Mouse (Mus musculus) forebrain, embryonic 10.5 days (tissue): ENCODE results near the gene Rngtt. TPM values are rescaled to one million over a fixed set of nuclear protein-coding genes. Genes with fewer than 3 reads are reported as not detected.

Source experiments
- DNase-seq: peaks from one replicate; pipeline ENCODE4 v3.0.0-alpha.2; 2017; ENCODE audit warnings: low spot score; ENCODE audit errors: extremely low spot score
- H3K27ac ChIP-seq: fragments of 300-500 bp; sonication (generic); 2 replicates; pipeline ENCODE4 v1.5.1; 2016; ENCODE audit warnings: mild to moderate bottlenecking
- H3K27me3 ChIP-seq: fragments of 300-500 bp; sonication (generic); 2 replicates; pipeline ENCODE4 v1.6.1; 2016; ENCODE audit warnings: mild to moderate bottlenecking; ENCODE audit not compliant: poor library complexity, severe bottlenecking
- H3K36me3 ChIP-seq: fragments of 300-500 bp; sonication (generic); replicated peaks from 2 replicates; pipeline ENCODE4 v1.6.1; 2016; ENCODE audit warnings: mild to moderate bottlenecking, moderate library complexity
- H3K4me1 ChIP-seq: fragments of 300-500 bp; sonication (generic); 2 replicates; pipeline ENCODE4 v1.6.1; 2016
- H3K4me3 ChIP-seq: fragments of 300-500 bp; sonication (generic); 2 replicates; pipeline ENCODE4 v1.5.1; 2016; ENCODE audit warnings: mild to moderate bottlenecking, moderate library complexity
- H3K9me3 ChIP-seq: fragments of 300-500 bp; sonication (generic); 2 replicates; pipeline ENCODE4 v1.6.1; 2016; ENCODE audit warnings: mild to moderate bottlenecking, moderate library complexity
- WGBS: fragments of 180-500 bp; shearing (Covaris S2); methylation state at CpG from one replicate; pipeline ENCODE4 v1.1.7; 2016; 5-methylcytosine and 5-hydroxymethylcytosine counted together
- microRNA-seq: library from miRNA; unstranded; fragments of <30 nt; microRNA quantifications from one replicate; pipeline ENCODE4, GENCODE M21; 2017
- polyA plus RNA-seq: library from polyadenylated mRNA; unstranded; fragments of >200 nt; fragmentation: Nextera tagmentation; extraction: Ambion mirVana; gene quantifications from 2 replicates; pipeline ENCODE4 v1.2.1, GENCODE M21; 2016

The Rngtt gene
- polyA plus RNA-seq, 1 experiment from 2014 or later, result 33.2 TPM

DNA sequence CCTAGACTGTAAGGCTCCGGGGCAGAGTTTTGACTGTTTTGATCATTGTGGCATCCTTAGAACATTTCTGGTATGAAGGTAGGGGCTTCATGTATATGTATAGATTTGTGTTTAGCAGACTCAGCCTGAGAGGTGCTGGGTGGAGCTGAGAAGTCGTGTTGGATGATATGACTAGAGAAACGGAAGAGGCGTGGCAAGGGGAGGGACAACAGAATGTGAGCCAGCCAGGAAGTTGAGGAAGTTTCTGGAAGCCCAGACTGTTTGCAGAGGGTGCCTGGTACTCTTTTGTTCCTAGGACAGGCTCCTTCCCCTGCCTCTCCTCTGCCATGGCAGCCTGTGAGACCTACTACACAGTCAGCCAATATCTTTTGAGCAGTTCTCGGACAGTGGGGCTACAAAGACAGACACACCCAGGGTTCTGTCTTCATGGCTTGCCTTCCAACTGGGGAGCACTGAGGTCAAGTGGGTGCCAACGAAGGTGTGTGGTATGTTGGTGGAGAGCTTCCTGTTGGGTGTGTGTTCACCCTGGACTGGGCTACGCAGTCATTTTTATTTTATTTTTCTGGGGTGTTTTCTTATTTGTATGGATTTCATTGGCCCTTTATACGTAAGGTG, 237.3 kb downstream of the Rngtt start:
- Histone ChIP-seq H3K4me1 (peaks cover 34% of the 10 kb centered on the region), H3K4me3 (no peak overlapping the region)
- 89% methylated on average over 8 of the region's 8 CpGs for WGBS

DNA sequence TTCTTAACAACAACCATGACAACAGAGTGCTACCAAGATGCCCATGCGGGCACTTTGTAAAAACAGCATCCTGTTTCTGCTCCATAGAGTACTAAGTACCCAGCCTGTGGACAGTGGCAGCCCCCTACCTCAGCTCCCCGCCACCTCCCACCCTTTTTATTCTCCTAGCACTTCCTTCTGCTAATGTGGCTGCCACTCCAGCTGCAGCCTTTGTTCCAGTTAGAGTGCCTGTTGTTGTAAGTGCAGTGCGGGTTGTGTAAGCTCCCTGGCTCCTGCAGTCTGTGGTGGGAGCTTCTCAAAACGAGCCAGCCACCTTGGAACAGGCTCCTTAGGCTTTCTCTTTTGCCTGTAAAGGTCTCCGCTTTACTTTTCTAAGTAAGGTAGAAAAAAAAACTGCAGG, 239.5 kb downstream of the Rngtt start:
- peaks cover 8% of the 10 kb centered on the region for H3K27me3 ChIP-seq
- H3K27ac ChIP-seq, result peak overlapping the region; percentile 48
- no peaks in the 10 kb centered on the region for H3K9me3 ChIP-seq
- no peak for DNase-seq
- peaks cover 44% of the 10 kb centered on the region for H3K4me1 ChIP-seq
- H3K36me3 ChIP-seq, result no peaks in the 10 kb centered on the region
- H3K4me3 ChIP-seq, result no peak overlapping the region
- 41% methylated on average over 5 of the region's 5 CpGs for WGBS

More for the DNA sequence above, 237.3 kb downstream of the Rngtt start:
- Histone ChIP-seq H3K36me3 (no peaks in the 10 kb centered on the region), H3K27ac (no peak overlapping the region), H3K27me3 (no peaks in the 10 kb centered on the region), H3K9me3 (no peaks in the 10 kb centered on the region)
- DNase-seq, result no peak

Small RNA genes lying within 50 kb of the gene (microRNA-seq; reads per million reads assigned to microRNA genes)
- not detected for gene Mir8118

Other genes with a start within 250 kb of the Rngtt start
- gene Gabrr2, start 247.3 kb upstream of the Rngtt start, polyA plus RNA-seq, result 0.16 and 0.61 TPM in 2 replicates
- 0.09 TPM in 1 of 2 replicates, not detected in the other for gene Gabrr1, start 177.8 kb upstream of the Rngtt start, polyA plus RNA-seq
- gene Pm20d2, start 120.6 kb upstream of the Rngtt start, polyA plus RNA-seq, result 1.1 and 1.2 TPM in 2 replicates
- gene Srsf12, start 101.3 kb upstream of the Rngtt start, polyA plus RNA-seq, result 4.1 and 4.2 TPM in 2 replicates
- gene Pnrc1, start 20.1 kb upstream of the Rngtt start, polyA plus RNA-seq, result 51.6 and 56.2 TPM in 2 replicates